Mouse (Mus musculus) gastrocnemius, postnatal 14 days (tissue): ENCODE measurements around the gene Lyl1. TPM values are rescaled to one million over a fixed set of nuclear protein-coding genes. Genes with fewer than 3 reads are reported as not detected.
"Not testable (repeated sequence)": the region's sequence is repeated elsewhere in the genome, so short reads cannot be mapped to it uniquely, and the experiment has no call there.

Experiments used
- DNase-seq: peaks from one replicate; pipeline ENCODE4 v3.0.0; 2021; ENCODE audit warnings: mixed read lengths
- intact Hi-C: fragments of 180-260 bp; cut with DNase I; formaldehyde crosslinking; loops from one replicate; pipeline ENCODE4 v1.15.1; 2025; ENCODE audit warnings: low total_unique reads
- total RNA-seq, 2 experiments: library from RNA; stranded (reverse); gene quantifications; 2 replicates each; pipeline ENCODE4 v1.2.3; 2021

The Lyl1 gene
- total RNA-seq, 2 experiments from 2014 or later: 2.7 to 2.9 TPM

GRCm38 (mm10) chr8:84665385-84665893 lies 35.8 kb upstream of the Lyl1 start:
- intact Hi-C loops: no loop called here
- no peak for DNase-seq

- intact Hi-C loops: loop anchor here (2.0 kb wide), 1 partner anchor 17 kb away; no protein-coding TSS in a partner anchor
- no peak for DNase-seq
Measured at GRCm38 (mm10) chr8:84668081-84668480, 33.2 kb upstream of the Lyl1 start.

GRCm38 (mm10) chr8:84668731-84669485 lies 32.3 kb upstream of the Lyl1 start:
- intact Hi-C loops: loop anchor here (2.0 kb wide), 1 partner anchor 16 kb away; no protein-coding TSS in a partner anchor
- DNase-seq: no peak

- DNase-seq, intact Hi-C loops: not testable (repeated sequence)
Measured at GRCm38 (mm10) chr8:84670295-84671006, 30.8 kb upstream of the Lyl1 start.

GRCm38 (mm10) chr8:84677305-84677704 lies 24.0 kb upstream of the Lyl1 start:
- no peak for DNase-seq
- intact Hi-C loops: no loop called here

- intact Hi-C loops: no loop called here
- DNase-seq: no peak
Measured at GRCm38 (mm10) chr8:84681476-84681875, 19.8 kb upstream of the Lyl1 start.

GRCm38 (mm10) chr8:84682257-84682656 lies 19.0 kb upstream of the Lyl1 start:
- intact Hi-C loops: no loop called here
- DNase-seq: no peak

GRCm38 (mm10) chr8:84684537-84684936 lies 16.7 kb upstream of the Lyl1 start:
- DNase-seq: no peak
- intact Hi-C loops: loop anchor here (2.0 kb wide), 1 partner anchor 16 kb away; no protein-coding TSS in a partner anchor

GRCm38 (mm10) chr8:84686191-84687002 lies 14.9 kb upstream of the Lyl1 start, which contains the start of gene Trmt1:
TSS of gene Trmt1 (plus strand) at chr8:84686307.
- intact Hi-C loops: no loop called here
- DNase-seq: no peak

GRCm38 (mm10) chr8:84687003-84687704 lies 14.1 kb upstream of the Lyl1 start:
- DNase-seq: no peak
- intact Hi-C loops: no loop called here

GRCm38 (mm10) chr8:84687705-84688100 lies 13.6 kb upstream of the Lyl1 start, which contains the start of gene Nacc1:
TSS of gene Nacc1 (minus strand) at chr8:84687862.
- peak; percentile 92 for DNase-seq
- intact Hi-C loops: no loop called here

- intact Hi-C loops: no loop called here
- peak; percentile 88 for DNase-seq
Measured at GRCm38 (mm10) chr8:84689091-84689915, 12.0 kb upstream of the Lyl1 start.

GRCm38 (mm10) chr8:84693332-84693731 lies 7.9 kb upstream of the Lyl1 start:
- DNase-seq: no peak
- intact Hi-C loops: no loop called here

GRCm38 (mm10) chr8:84695140-84695539 lies 6.1 kb upstream of the Lyl1 start:
- DNase-seq: no peak
- intact Hi-C loops: no loop called here

- peak; percentile 58 for DNase-seq
- intact Hi-C loops: no loop called here
Measured at GRCm38 (mm10) chr8:84697166-84698130, 3.8 kb upstream of the Lyl1 start.

- DNase-seq: no peak
- intact Hi-C loops: no loop called here
Measured at GRCm38 (mm10) chr8:84698288-84698687, 3.0 kb upstream of the Lyl1 start.

GRCm38 (mm10) chr8:84698929-84699401 lies 2.3 kb upstream of the Lyl1 start:
- peak; percentile 72 for DNase-seq
- intact Hi-C loops: no loop called here
